ENCODE assay signal across 8 mouse cellular contexts in genomic region chr17:29514435-29514834, GRCm38 (mm10). TPM values are rescaled to one million over a fixed set of nuclear protein-coding genes. Genes with fewer than 3 reads are reported as not detected.
DNase-seq lines count a peak whose midpoint lies in the region; ATAC-seq lines count a peak whose summit lies in the region.

No protein-coding gene starts in this region.

- no peak overlapping the region for H3K4me2 ChIP-seq in embryonic facial prominence, embryonic 11.5 days (ENCODE audit: low read depth, low read length)
- no peak overlapping the region for H3K4me2 ChIP-seq in liver, embryonic 16.5 days (ENCODE audit: low read depth, low read length)
- no peak overlapping the region for H3K4me2 ChIP-seq in neural tube, embryonic 15.5 days

- no peak overlapping the region for H3K27ac ChIP-seq in embryonic facial prominence, embryonic 11.5 days (replicated peaks; ENCODE audit: low read depth, low read length)
- peak overlapping the region; percentile 59 for H3K27ac ChIP-seq in liver, embryonic 16.5 days (ENCODE audit: low read length)
- no peak overlapping the region for H3K27ac ChIP-seq in neural tube, embryonic 15.5 days (replicated peaks)

- no peak overlapping the region for H3K4me3 ChIP-seq in embryonic facial prominence, embryonic 11.5 days (ENCODE audit: low read depth, low read length)
- H3K4me3 ChIP-seq in liver, embryonic 16.5 days (ENCODE audit: low read depth, low read length), result no peak overlapping the region
- no peak overlapping the region for H3K4me3 ChIP-seq in neural tube, embryonic 15.5 days (replicated peaks)

- no peaks in the 10 kb centered on the region for H3K9me3 ChIP-seq in embryonic facial prominence, embryonic 11.5 days (replicated peaks; ENCODE audit: control insufficient read depth, low read length)
- H3K9me3 ChIP-seq in liver, embryonic 16.5 days (replicated peaks; ENCODE audit: control insufficient read depth, low read length), result no peaks in the 10 kb centered on the region
- no peaks in the 10 kb centered on the region for H3K9me3 ChIP-seq in neural tube, embryonic 15.5 days (replicated peaks)

- no peaks in the 10 kb centered on the region for H3K4me1 ChIP-seq in embryonic facial prominence, embryonic 11.5 days (ENCODE audit: control insufficient read depth, insufficient read depth, low read length)
- H3K4me1 ChIP-seq in liver, embryonic 16.5 days (ENCODE audit: control insufficient read depth, low read depth, low read length), result peaks cover 44% of the 10 kb centered on the region
- 0 out of 2 replicates have a peak, but pooled peaks cover 2% of the 10 kb centered on the region for H3K4me1 ChIP-seq in neural tube, embryonic 15.5 days

- no peak for ATAC-seq in embryonic facial prominence, embryonic 11.5 days (replicated peaks; ENCODE audit: insufficient number of reproducible peaks, low FRiP score, low TSS enrichment, low read depth)
- ATAC-seq in liver, embryonic 16.5 days (ENCODE audit: low read depth), result no peak
- ATAC-seq in neural tube, embryonic 15.5 days (ENCODE audit: low FRiP score), result 0 out of 2 replicates have a peak, but pooled peaks have one; percentile 35

- WGBS in embryonic facial prominence, embryonic 11.5 days, result under 1% methylated on average over 11 of the region's 11 CpGs
- WGBS in liver, embryonic 16.5 days (ENCODE audit: insufficient replicate concordance), result 3% methylated on average over 11 of the region's 11 CpGs
- 3% methylated on average over 11 of the region's 11 CpGs for WGBS in neural tube, embryonic 15.5 days

- H3K36me3 ChIP-seq in embryonic facial prominence, embryonic 11.5 days (replicated peaks; ENCODE audit: control insufficient read depth, insufficient read depth, low read depth, low read length), result no peaks in the 10 kb centered on the region
- no peaks in the 10 kb centered on the region for H3K36me3 ChIP-seq in liver, embryonic 16.5 days (ENCODE audit: control insufficient read depth, insufficient read depth)
- H3K36me3 ChIP-seq in neural tube, embryonic 15.5 days, result no peaks in the 10 kb centered on the region

- H3K27me3 ChIP-seq in embryonic facial prominence, embryonic 11.5 days (ENCODE audit: control insufficient read depth, insufficient read depth, low read length), result no peaks in the 10 kb centered on the region
- no peaks in the 10 kb centered on the region for H3K27me3 ChIP-seq in liver, embryonic 16.5 days (ENCODE audit: control insufficient read depth, insufficient read depth, low read depth, low read length)
- H3K27me3 ChIP-seq in neural tube, embryonic 15.5 days (replicated peaks), result no peaks in the 10 kb centered on the region

- peak; percentile 79 for DNase-seq in CD4-positive helper T cell, adult 2 months (ENCODE audit: low read depth, low spot score)
- DNase-seq in adrenal gland, postnatal 25 days, result peak; percentile 71
- DNase-seq in embryonic facial prominence, embryonic 11.5 days (ENCODE audit: low spot score), result peak; percentile 88
- peak; percentile 39 to 81 for DNase-seq in heart, adult 9 months (ENCODE audit: low spot score in 2 of 2)
- DNase-seq in kidney, postnatal 4 days, result peak; percentile 83 to 87
- peak; percentile 69 for DNase-seq in testis, postnatal 14 days (ENCODE audit: low spot score)

- no peak overlapping the region for H3K9ac ChIP-seq in embryonic facial prominence, embryonic 11.5 days (replicated peaks; ENCODE audit: low read length)
- H3K9ac ChIP-seq in liver, embryonic 16.5 days (ENCODE audit: low read depth, low read length), result no peak overlapping the region
- no peak overlapping the region for H3K9ac ChIP-seq in neural tube, embryonic 15.5 days (replicated peaks)

RNA-seq across cellular contexts. Expression of gene Pim1, which starts 23.9 kb away (rescaled TPM):
- total RNA-seq in adrenal gland, postnatal 25 days (2021), result 88.8 and 160 TPM in 2 replicates
- polyA plus RNA-seq in embryonic facial prominence, embryonic 11.5 days (2014; fragmentation: Nextera tagmentation; extraction: Ambion mirVana), result 17.6 and 19.2 TPM in 2 replicates
- polyA plus RNA-seq in liver, embryonic 16.5 days (2015; fragmentation: Nextera tagmentation; extraction: Ambion mirVana), result 74.7 and 80.0 TPM in 2 replicates
- polyA plus RNA-seq in neural tube, embryonic 15.5 days (2015; fragmentation: Nextera tagmentation; extraction: Ambion mirVana), result 9.0 and 15.8 TPM in 2 replicates

RNA-seq across cellular contexts. Expression of gene Gm17657, which starts 35.0 kb away (rescaled TPM):
- not detected in 2 replicates for total RNA-seq in adrenal gland, postnatal 25 days (2021)
- polyA plus RNA-seq in embryonic facial prominence, embryonic 11.5 days (2014; fragmentation: Nextera tagmentation; extraction: Ambion mirVana), result not detected in 2 replicates
- polyA plus RNA-seq in liver, embryonic 16.5 days (2015; fragmentation: Nextera tagmentation; extraction: Ambion mirVana), result not detected in 2 replicates
- polyA plus RNA-seq in neural tube, embryonic 15.5 days (2015; fragmentation: Nextera tagmentation; extraction: Ambion mirVana), result not detected in 2 replicates

RNA-seq across cellular contexts. Expression of gene Tbc1d22b, which starts 35.1 kb away (rescaled TPM):
- total RNA-seq in adrenal gland, postnatal 25 days (2021), result 28.4 and 30.7 TPM in 2 replicates
- 16.7 and 17.5 TPM in 2 replicates for polyA plus RNA-seq in embryonic facial prominence, embryonic 11.5 days (2014; fragmentation: Nextera tagmentation; extraction: Ambion mirVana)
- 2.7 TPM in 2 replicates for polyA plus RNA-seq in liver, embryonic 16.5 days (2015; fragmentation: Nextera tagmentation; extraction: Ambion mirVana)
- 25.7 and 29.4 TPM in 2 replicates for polyA plus RNA-seq in neural tube, embryonic 15.5 days (2015; fragmentation: Nextera tagmentation; extraction: Ambion mirVana)

RNA-seq across cellular contexts. Expression of gene Tmem217, which starts 37.8 kb away (rescaled TPM):
- 0.36 TPM in 1 of 2 replicates, not detected in the other for total RNA-seq in adrenal gland, postnatal 25 days (2021)
- polyA plus RNA-seq in embryonic facial prominence, embryonic 11.5 days (2014; fragmentation: Nextera tagmentation; extraction: Ambion mirVana), result 0.36 TPM in 2 replicates
- 0.22 TPM in 1 of 2 replicates, not detected in the other for polyA plus RNA-seq in liver, embryonic 16.5 days (2015; fragmentation: Nextera tagmentation; extraction: Ambion mirVana)
- polyA plus RNA-seq in neural tube, embryonic 15.5 days (2015; fragmentation: Nextera tagmentation; extraction: Ambion mirVana), result 1.2 and 1.5 TPM in 2 replicates
